Comparison of ENCODE assay signal across 36 mouse cellular contexts in the genomic region with DNA sequence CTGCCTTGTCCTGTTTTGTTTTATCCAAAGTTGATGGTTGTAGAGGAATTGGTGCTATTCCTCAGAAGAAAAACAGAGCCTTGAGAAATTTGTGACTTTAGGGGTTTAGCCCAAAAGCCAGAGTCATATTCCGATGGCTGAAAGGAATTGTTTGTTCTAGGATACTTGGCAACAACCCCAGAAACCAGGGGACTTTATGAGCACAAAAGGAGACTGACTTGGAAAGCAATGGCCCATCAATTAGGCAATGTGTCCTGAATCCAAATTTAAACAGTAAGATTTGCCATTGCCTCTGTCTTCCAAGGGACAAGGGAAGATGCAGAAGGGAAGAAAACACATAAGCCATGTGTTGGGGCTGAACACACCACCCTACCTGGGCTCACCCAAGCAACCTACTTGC. TPM values are rescaled to one million over a fixed set of nuclear protein-coding genes. Genes with fewer than 3 reads are reported as not detected.
"Had no signal": no experiment of that assay in that cellular context is flagged by ENCODE, and none has a peak within 500 bp of the region (broad histone marks: within the 10 kb centered on the region; RNA-seq: fewer than 3 reads in every experiment).

No protein-coding gene starts in this region.

- H3K4me3 ChIP-seq: gastrocnemius, adult 2 months; heart, embryonic 13.5 days; heart, embryonic 15.5 days; hindbrain, embryonic 13.5 days; layer of hippocampus, adult 2 months; left cerebral cortex, adult 2 months; limb, embryonic 10.5 days; limb, embryonic 12.5 days; liver, embryonic 13.5 days; liver, embryonic 15.5 days had no signal

- H3K36me3 ChIP-seq: heart, embryonic 13.5 days; heart, embryonic 15.5 days; hindbrain, embryonic 13.5 days; limb, embryonic 10.5 days; limb, embryonic 12.5 days; liver, embryonic 13.5 days; liver, embryonic 15.5 days had no signal

- H3K27ac ChIP-seq: gastrocnemius, adult 2 months; heart, embryonic 13.5 days; heart, embryonic 15.5 days; hindbrain, embryonic 13.5 days; layer of hippocampus, adult 2 months; left cerebral cortex, adult 2 months; limb, embryonic 10.5 days; limb, embryonic 12.5 days; liver, embryonic 13.5 days; liver, embryonic 15.5 days had no signal

- H3K27me3 ChIP-seq: heart, embryonic 13.5 days; hindbrain, embryonic 13.5 days; limb, embryonic 12.5 days; liver, embryonic 13.5 days; liver, embryonic 15.5 days had no signal

- H3K9me3 ChIP-seq: heart, embryonic 13.5 days; heart, embryonic 15.5 days; hindbrain, embryonic 13.5 days; limb, embryonic 10.5 days; limb, embryonic 12.5 days; liver, embryonic 13.5 days; liver, embryonic 15.5 days had no signal

- H3K4me2 ChIP-seq: heart, embryonic 11.5 days; heart, embryonic 13.5 days; heart, embryonic 15.5 days; hindbrain, embryonic 13.5 days; limb, embryonic 12.5 days; liver, embryonic 11.5 days; liver, embryonic 13.5 days; liver, embryonic 15.5 days had no signal

- DNase-seq: gastrocnemius, adult 2 months; gastrocnemius, postnatal 14 days; gastrocnemius, postnatal 36 days; heart, adult 18-20 months; heart, postnatal 14 days; heart, postnatal 36 days; kidney, adult 11 months; kidney, adult 2 months; kidney, postnatal 10 days; kidney, postnatal 25 days; kidney, postnatal 4 days; liver; liver, embryonic 13.5 days had no signal

- H3K4me1 ChIP-seq: heart, embryonic 13.5 days; heart, embryonic 15.5 days; limb, embryonic 10.5 days; limb, embryonic 12.5 days; liver, embryonic 13.5 days; liver, embryonic 15.5 days had no signal

- ATAC-seq: hindbrain, embryonic 16.5 days; intestine, embryonic 16.5 days had no signal

- H3K9ac ChIP-seq: heart, embryonic 13.5 days; heart, embryonic 15.5 days; hindbrain, embryonic 13.5 days; limb, embryonic 12.5 days; liver, embryonic 13.5 days; liver, embryonic 15.5 days had no signal

RNA-seq across cellular contexts. Expression of a gene that starts 42.3 kb away (rescaled TPM):
- total RNA-seq: gastrocnemius, adult 2 months; gastrocnemius, postnatal 14 days; gastrocnemius, postnatal 36 days; heart, adult 18-20 months; heart, adult 8-10 months; heart, postnatal 14 days; heart, postnatal 36 days; hematopoietic stem cell, adult 5-6 weeks; layer of hippocampus, adult 2 months; layer of hippocampus, postnatal 10 days; layer of hippocampus, postnatal 25 days; left cerebral cortex, adult 2 months; left cerebral cortex, postnatal 14 days; left cerebral cortex, postnatal 36 days had no signal
- polyA plus RNA-seq: gonadal fat pad, adult 2 months; heart, embryonic 13.5 days; heart, embryonic 15.5 days; heart, postnatal 0 days; hindbrain, embryonic 13.5 days; intestine, embryonic 14.5 days; intestine, embryonic 16.5 days; kidney, adult 2 months; kidney, embryonic 14.5 days; kidney, embryonic 16.5 days; liver, embryonic 11.5 days; liver, embryonic 13.5 days; liver, embryonic 15.5 days had no signal
